Mouse (Mus musculus): ENCODE measurements around the gene Zc2hc1b. TPM values are rescaled to one million over a fixed set of nuclear protein-coding genes. Genes with fewer than 3 reads are reported as not detected.

Zc2hc1b gene
- not detected in 2 replicates for polyA plus RNA-seq (2011; ENCODE audit: insufficient read depth, insufficient read length, low replicate concordance, missing spikeins)

DNA sequence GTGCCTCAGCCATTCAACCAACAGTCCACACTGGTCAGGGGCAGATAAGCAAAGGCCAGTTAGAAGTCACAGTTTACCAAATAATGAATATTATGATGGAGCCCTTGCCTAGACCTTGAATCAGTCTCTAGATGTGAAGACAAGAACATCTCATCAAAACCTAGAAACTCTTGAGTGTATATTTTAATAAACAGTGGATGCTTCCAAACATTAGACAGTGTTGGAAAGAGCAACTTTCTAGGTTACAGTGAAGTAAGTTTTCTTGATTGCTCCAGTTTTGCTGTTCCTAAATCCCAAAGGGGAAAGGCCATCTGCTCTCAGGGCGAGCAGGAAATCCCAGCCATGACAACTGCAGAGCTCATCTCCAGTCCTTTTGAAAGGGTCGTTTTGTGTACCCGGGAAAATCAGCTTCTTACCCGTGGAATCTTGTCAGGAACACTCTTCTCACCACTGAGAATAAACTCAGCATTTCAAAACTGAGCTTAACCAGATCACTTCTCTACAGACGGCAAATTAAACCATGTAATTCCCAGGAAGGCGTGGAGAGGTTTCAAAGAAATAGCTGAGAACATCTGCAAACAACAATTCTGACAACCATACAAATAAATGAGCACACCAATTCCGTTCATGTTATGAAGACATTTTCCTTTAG, at the start of gene Zc2hc1b:
Gene Zc2hc1b, minus strand, starts transcription at position 51 of the 652 bp plus-strand sequence.
- Histone ChIP-seq H3K27ac (ENCODE audit: control insufficient read depth, insufficient read depth, low read depth, low read length, poor library complexity) (no peak within 1 kb of the TSS), H3K4me3 (replicated peaks; ENCODE audit: control insufficient read depth, low read depth, low read length) (no peak within 1 kb of the TSS), H3K4me1 (ENCODE audit: control insufficient read depth, insufficient read depth, low read length) (no peaks in the 10 kb centered on the region; the same call in 1 of the 2 replicates)
- WGBS: 79% methylated on average over 7 of the region's 7 CpGs
- TF ChIP-seq POLR2A (IDR thresholded peaks at IDR 0.05; ENCODE audit: borderline replicate concordance, control insufficient read depth, low read depth, low read length) (no peak), CTCF (IDR thresholded peaks at IDR 0.05; ENCODE audit: control insufficient read depth, insufficient read depth, low read length) (no peak)

DNA sequence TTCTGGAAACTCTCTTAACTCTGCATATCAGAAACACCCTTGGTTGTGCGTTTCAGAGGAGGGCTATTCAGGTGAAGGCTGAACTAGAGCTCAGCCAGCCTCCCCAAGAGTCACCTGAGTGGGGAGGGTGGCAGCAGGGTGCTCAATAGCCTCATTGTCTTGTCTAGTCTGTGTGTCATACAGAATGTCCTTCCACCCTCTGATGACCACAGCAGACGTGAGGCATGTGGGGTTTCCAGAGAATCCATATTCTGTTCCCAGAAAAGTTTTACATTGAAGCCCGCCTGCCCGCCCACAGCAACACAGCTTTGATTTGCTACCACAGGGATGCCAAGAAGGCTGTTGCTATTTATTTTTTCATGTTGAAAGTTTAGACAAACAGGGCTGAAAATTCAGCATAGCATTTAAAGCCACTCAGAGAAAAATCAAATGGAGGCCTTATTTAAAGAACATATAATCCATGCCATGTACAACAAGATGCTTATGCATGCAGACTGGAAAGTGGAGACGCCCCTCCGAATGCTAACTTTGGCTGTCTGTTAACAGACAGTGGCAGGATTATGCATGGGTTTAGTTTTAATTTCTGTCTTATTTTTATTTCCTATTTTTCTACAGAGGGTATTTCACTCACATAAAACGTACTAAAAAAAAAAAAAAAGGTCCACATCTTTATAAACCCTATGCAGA, 47.7 kb upstream of the Zc2hc1b start:
- no peaks in the 10 kb centered on the region for H3K4me1 ChIP-seq (ENCODE audit: control insufficient read depth, insufficient read depth, low read length)
- no peak overlapping the region for H3K27ac ChIP-seq (ENCODE audit: control insufficient read depth, insufficient read depth, low read depth, low read length, poor library complexity)
- H3K4me3 ChIP-seq (replicated peaks; ENCODE audit: control insufficient read depth, low read depth, low read length): no peak overlapping the region
- TF ChIP-seq POLR2A (IDR thresholded peaks at IDR 0.05; ENCODE audit: borderline replicate concordance, control insufficient read depth, low read depth, low read length) (no peak), CTCF (IDR thresholded peaks at IDR 0.05; ENCODE audit: control insufficient read depth, insufficient read depth, low read length) (no peak)
- WGBS: 81% methylated on average over 7 of the region's 7 CpGs

DNA sequence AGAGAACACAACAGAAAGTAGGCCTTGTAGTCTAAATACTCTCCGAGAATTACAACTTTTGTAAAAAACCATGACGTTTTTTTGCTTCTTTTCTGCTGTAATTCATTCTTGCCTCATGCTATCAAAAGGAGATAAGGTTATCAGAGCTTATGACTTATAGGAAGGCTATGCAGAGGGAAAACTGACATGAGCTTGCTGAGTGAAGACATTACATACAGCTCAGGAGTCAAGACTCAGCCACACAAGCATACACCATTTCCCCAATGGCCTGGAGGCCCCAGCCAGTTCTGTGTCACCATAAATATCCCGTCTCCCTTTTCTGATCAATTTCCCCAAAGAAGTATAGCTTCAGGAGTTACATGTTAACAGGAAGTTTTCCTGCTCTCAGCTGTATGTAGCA, 44.3 kb upstream of the Zc2hc1b start:
- no peak for TF ChIP-seq POLR2A (IDR thresholded peaks at IDR 0.05; ENCODE audit: borderline replicate concordance, control insufficient read depth, low read depth, low read length)
- TF ChIP-seq CTCF (IDR thresholded peaks at IDR 0.05; ENCODE audit: control insufficient read depth, insufficient read depth, low read length): no peak
- WGBS: 83% methylated on average over 3 of the region's 3 CpGs
- H3K27ac ChIP-seq (ENCODE audit: control insufficient read depth, insufficient read depth, low read depth, low read length, poor library complexity): no peak overlapping the region
- no peaks in the 10 kb centered on the region for H3K4me1 ChIP-seq (ENCODE audit: control insufficient read depth, insufficient read depth, low read length)
- no peak overlapping the region for H3K4me3 ChIP-seq (replicated peaks; ENCODE audit: control insufficient read depth, low read depth, low read length)

DNA sequence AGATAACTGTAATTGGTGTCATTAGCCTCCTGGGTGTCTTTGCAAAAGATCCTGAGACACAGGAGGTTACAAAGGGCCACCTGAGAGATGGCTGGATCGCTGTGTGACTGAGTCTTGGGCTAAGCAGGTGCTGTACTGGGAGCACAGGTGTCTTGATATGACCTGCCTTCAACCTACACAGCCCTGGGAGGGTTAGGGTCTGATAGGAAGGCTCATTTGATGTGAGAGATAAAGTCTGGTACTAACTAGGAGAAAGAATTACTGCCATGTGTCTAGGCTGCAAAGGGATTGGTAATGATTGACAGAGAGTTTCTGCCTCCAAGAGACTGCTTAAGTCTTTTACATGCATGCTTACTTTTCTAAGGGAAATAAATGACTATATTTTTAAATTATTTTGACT, 42.2 kb upstream of the Zc2hc1b start:
- WGBS: 91% methylated on average over 1 of the region's 1 CpGs
- Histone ChIP-seq H3K4me3 (replicated peaks; ENCODE audit: control insufficient read depth, low read depth, low read length) (no peak overlapping the region), H3K27ac (ENCODE audit: control insufficient read depth, insufficient read depth, low read depth, low read length, poor library complexity) (no peak overlapping the region), H3K4me1 (ENCODE audit: control insufficient read depth, insufficient read depth, low read length) (no peaks in the 10 kb centered on the region)
- TF ChIP-seq POLR2A (IDR thresholded peaks at IDR 0.05; ENCODE audit: borderline replicate concordance, control insufficient read depth, low read depth, low read length): no peak
- TF ChIP-seq CTCF (IDR thresholded peaks at IDR 0.05; ENCODE audit: control insufficient read depth, insufficient read depth, low read length): no peak

DNA sequence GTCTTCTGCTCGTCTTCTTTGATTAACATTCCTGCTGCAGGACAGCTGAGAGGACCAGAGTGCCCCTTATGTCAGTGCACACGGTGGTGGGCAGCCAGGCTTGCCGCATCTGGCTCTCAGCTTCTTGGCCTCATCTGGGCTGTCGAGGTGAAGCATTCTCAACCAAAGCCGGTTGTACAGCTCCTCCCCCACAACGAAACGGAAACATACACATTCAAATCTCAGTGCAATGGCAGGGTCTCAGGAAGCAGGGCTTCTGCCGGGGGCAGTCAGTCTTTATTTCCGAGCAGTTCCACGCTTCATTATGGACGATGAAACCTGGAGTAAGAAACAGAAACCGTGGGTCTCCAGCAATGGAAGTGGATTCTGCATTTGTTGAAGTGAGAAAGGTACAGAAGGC, 36.1 kb upstream of the Zc2hc1b start:
- 86% methylated on average over 12 of the region's 12 CpGs for WGBS
- H3K4me1 ChIP-seq (ENCODE audit: control insufficient read depth, insufficient read depth, low read length): no peaks in the 10 kb centered on the region
- no peak for TF ChIP-seq POLR2A (IDR thresholded peaks at IDR 0.05; ENCODE audit: borderline replicate concordance, control insufficient read depth, low read depth, low read length)
- no peak for TF ChIP-seq CTCF (IDR thresholded peaks at IDR 0.05; ENCODE audit: control insufficient read depth, insufficient read depth, low read length)
- H3K27ac ChIP-seq (ENCODE audit: control insufficient read depth, insufficient read depth, low read depth, low read length, poor library complexity): no peak overlapping the region
- no peak overlapping the region for H3K4me3 ChIP-seq (replicated peaks; ENCODE audit: control insufficient read depth, low read depth, low read length)

DNA sequence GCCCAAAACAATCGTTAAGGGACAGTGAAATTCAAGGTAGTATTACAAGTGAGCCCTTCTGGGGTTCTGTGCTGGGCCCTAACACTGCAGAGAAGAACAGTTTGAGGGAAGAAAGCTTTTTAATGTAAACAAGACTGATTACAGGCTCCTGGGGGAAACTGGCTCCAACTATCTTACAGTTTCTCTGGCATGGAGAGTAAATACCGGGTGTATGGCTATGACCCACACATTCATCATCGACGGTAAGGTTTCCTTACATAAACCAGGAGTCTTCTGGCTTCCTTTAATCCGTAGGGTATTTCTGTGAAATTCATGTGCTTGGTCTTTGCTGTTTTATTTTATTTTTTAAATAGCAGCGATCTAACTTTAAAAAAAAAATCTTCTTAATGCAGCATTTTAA, 35.0 kb upstream of the Zc2hc1b start:
- H3K4me1 ChIP-seq (ENCODE audit: control insufficient read depth, insufficient read depth, low read length): no peaks in the 10 kb centered on the region
- WGBS: 85% methylated on average over 6 of the region's 6 CpGs
- no peak overlapping the region for H3K4me3 ChIP-seq (replicated peaks; ENCODE audit: control insufficient read depth, low read depth, low read length)

DNA sequence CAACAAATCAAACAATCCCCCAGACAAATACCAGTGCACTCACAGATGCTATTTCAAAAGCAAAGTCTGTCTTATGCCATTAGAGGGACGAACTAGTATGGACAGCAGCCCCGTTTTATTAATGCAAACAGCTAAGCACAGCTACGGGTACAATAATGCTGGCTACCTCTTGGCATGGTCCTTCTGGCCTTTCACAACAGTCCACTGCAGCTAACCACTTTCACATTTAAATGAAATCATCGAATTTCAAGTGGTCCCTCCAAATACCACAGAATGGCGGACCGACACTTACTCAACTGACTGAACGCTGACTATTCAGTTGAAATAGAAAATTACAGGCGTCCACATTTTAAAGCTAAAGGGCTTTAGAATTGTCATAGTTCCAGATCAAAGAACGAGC, 34.5 kb upstream of the Zc2hc1b start:
- TF ChIP-seq POLR2A (IDR thresholded peaks at IDR 0.05; ENCODE audit: borderline replicate concordance, control insufficient read depth, low read depth, low read length) (no peak), CTCF (IDR thresholded peaks at IDR 0.05; ENCODE audit: control insufficient read depth, insufficient read depth, low read length) (no peak)
- Histone ChIP-seq H3K27ac (ENCODE audit: control insufficient read depth, insufficient read depth, low read depth, low read length, poor library complexity) (no peak overlapping the region), H3K4me1 (ENCODE audit: control insufficient read depth, insufficient read depth, low read length) (no peaks in the 10 kb centered on the region), H3K4me3 (replicated peaks; ENCODE audit: control insufficient read depth, low read depth, low read length) (no peak overlapping the region)
- WGBS: 83% methylated on average over 9 of the region's 9 CpGs

More for the DNA sequence above, 35.0 kb upstream of the Zc2hc1b start:
- no peak overlapping the region for H3K27ac ChIP-seq (ENCODE audit: control insufficient read depth, insufficient read depth, low read depth, low read length, poor library complexity)
- TF ChIP-seq POLR2A (IDR thresholded peaks at IDR 0.05; ENCODE audit: borderline replicate concordance, control insufficient read depth, low read depth, low read length) (no peak), CTCF (IDR thresholded peaks at IDR 0.05; ENCODE audit: control insufficient read depth, insufficient read depth, low read length) (no peak)

DNA sequence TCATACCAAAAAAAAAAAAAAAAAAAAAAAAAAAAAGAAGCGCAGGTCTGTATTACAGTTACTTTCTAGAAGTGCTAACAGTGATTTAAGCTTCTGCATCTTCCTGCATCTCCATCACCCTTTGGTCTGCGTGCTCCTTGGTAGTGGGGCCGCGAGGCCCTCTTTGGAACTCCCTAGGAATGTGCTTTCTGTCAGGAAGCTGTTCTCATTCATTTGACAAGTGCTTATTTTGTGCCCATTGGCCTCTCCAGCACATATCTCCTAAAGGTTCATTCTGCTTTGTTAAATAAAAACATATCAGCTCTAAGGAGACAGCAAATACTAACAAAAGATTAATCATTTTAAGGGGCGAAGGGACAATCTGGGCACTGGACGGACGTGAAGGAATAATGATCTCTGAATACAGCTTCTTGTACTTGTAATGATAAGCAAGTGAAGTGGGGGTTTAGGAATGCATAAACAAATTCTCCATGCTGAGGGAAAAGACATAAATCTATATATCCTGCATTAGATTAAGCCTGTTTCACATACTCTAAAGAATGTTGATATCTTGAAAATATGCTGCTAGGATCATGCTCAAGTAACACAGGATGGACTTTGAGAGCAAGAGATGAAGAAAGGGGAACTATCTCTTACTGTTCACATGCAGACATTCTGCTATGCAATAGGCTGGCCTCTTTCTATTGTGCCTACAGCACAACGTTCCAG, 32.3 kb upstream of the Zc2hc1b start:
- TF ChIP-seq POLR2A (IDR thresholded peaks at IDR 0.05; ENCODE audit: borderline replicate concordance, control insufficient read depth, low read depth, low read length) (no peak), CTCF (IDR thresholded peaks at IDR 0.05; ENCODE audit: control insufficient read depth, insufficient read depth, low read length) (no peak)
- Histone ChIP-seq H3K4me1 (ENCODE audit: control insufficient read depth, insufficient read depth, low read length) (no peaks in the 10 kb centered on the region), H3K27ac (ENCODE audit: control insufficient read depth, insufficient read depth, low read depth, low read length, poor library complexity) (no peak overlapping the region), H3K4me3 (replicated peaks; ENCODE audit: control insufficient read depth, low read depth, low read length) (no peak overlapping the region)
- 79% methylated on average over 8 of the region's 8 CpGs for WGBS
